Mouse (Mus musculus) left cerebral cortex, postnatal 14 days (tissue): ENCODE measurements around the gene Olfr1412. TPM values are rescaled to one million over a fixed set of nuclear protein-coding genes. Genes with fewer than 3 reads are reported as not detected.
A peak's percentile ranks its signal among the peaks of the same experiment; 100 is the strongest.

Source experiments
- DNase-seq, 2 experiments: peaks; one replicate each; pipeline ENCODE4 v3.0.0; 2021 to 2022; ENCODE audit warnings: low spot score in 2 of 2, mixed read lengths in 1 of 2
- intact Hi-C: fragments of 180-260 bp; cut with DNase I; formaldehyde crosslinking; loops from one replicate; pipeline ENCODE4 v1.15.1; 2025
- long read RNA-seq, 2 experiments: library from polyadenylated mRNA; stranded (forward); transcript quantifications; one replicate each; pipeline ENCODE4 v2.0.0; 2021
- total RNA-seq, 2 experiments: library from RNA; stranded (reverse); gene quantifications; 2 replicates each; pipeline ENCODE4 v1.2.3; 2021

Olfr1412 gene
- not detected for total RNA-seq
- long read RNA-seq, experiment 1 = 0 reads
- long read RNA-seq, experiment 2 = 0 reads

GRCm38 (mm10) chr1:92585479-92585878, at the start of gene Olfr1412:
Gene Olfr1412, plus strand, starts transcription at chr1:92585779.
- no peak for DNase-seq
- intact Hi-C loops = no loop called here

DNA sequence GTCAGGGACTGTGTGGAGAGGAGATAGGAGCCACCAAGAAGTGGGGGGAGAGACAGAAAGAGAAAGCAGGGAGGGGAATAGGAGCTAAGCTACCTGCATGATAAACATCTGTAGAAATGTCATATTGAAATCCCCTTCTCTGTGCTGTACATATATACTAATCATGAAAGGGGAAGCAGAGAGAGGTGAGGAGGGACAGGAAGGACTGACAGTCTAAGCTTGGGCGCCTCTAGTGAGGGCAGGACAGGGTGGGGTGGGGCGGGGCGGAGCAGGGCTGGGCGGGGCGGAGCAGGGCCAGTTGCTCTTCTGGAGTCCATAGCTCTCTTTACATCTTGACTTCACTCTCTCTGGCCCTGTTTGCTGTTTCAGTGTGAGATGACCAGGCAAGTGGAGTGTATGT, 48.6 kb upstream of the Olfr1412 start:
- DNase-seq = no peak
- intact Hi-C loops = no loop called here

- intact Hi-C loops = no loop called here
- DNase-seq = peak in 1 of 2 experiments; percentile 13
Observed at GRCm38 (mm10) chr1:92539071-92539470, 46.5 kb upstream of the Olfr1412 start.

DNA sequence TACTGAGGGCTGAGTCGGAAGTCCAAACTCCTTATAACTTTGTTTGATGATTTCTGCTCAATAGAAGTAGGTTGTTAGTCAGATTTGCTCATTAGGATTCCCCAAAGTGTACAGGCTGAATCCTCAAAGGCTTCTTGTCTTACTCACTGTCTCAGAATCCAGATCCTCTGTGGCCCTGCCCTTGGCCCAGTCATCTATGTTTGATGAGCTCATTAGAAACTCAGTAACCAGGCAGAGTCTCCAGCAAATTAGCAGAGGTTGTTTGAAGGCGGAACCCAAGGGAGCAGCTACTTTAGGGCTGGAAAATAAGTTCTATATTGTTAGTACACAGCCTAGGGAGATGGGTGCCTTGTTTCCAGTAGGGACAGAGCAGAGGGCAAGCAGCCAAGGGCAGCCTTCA, 39.6 kb upstream of the Olfr1412 start:
- intact Hi-C loops = no loop called here
- DNase-seq = no peak

GRCm38 (mm10) chr1:92571022-92571421, 14.6 kb upstream of the Olfr1412 start, which contains the start of gene Olfr1413:
Gene Olfr1413, plus strand, starts transcription at chr1:92571322.
- no peak for DNase-seq
- intact Hi-C loops = no loop called here

- intact Hi-C loops = no loop called here
- no peak for DNase-seq
Observed at GRCm38 (mm10) chr1:92594111-92594510, 8.5 kb downstream of the Olfr1412 start, which contains the start of gene Olfr1411. Gene Olfr1411, plus strand, starts transcription at chr1:92594411.

DNA sequence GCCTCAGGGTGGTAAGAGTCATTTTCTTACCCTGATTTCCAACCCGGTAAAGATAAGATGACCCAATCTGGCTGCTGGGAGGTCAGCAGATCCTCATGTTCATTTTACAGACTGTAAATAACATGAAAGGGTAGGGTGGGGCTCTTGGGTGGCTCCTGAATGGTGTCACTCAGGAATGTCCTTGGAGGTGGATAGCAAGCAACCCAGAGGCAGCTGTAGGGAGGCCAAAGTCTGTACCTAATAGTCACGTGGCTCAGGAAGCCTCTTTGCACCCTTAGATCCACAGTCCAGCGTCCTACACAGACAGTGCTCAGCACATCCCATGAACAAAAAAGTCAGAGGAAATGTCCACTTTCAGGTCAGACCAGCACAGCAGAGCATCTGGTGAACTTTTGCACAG, 10.4 kb downstream of the Olfr1412 start:
- no peak for DNase-seq
- intact Hi-C loops = no loop called here

GRCm38 (mm10) chr1:92605482-92605881, 19.9 kb downstream of the Olfr1412 start, which contains the start of gene Olfr1410:
Gene Olfr1410, plus strand, starts transcription at chr1:92605782.
- no peak for DNase-seq
- intact Hi-C loops = no loop called here

DNA sequence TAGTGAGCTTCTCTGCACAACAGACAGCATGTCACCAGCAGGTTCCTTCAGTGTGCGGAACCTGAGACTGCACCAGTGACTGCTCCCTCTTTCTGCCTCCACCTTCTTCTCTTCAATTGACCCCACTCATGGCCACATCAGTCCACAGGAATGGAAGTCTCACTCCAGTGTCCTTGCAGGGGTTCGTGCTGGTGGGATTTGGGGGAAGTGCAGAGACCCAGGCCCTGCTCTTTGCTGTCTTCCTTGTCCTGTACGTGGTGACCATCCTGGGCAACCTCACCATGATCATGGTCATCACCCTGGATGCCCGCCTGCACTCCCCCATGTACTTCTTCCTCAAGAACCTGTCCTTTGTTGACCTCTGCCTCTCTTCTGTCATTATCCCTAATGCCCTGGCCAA, 22.1 kb downstream of the Olfr1412 start:
- intact Hi-C loops = no loop called here

GRCm38 (mm10) chr1:92611008-92611407, 25.4 kb downstream of the Olfr1412 start:
- intact Hi-C loops = loop anchor here (1.0 to 10.0 kb wide), 2 partner anchors 90 to 224 kb away; partner anchors contain the start of gene Gpc1
- DNase-seq = peak; percentile 52 to 78

More for the DNA sequence above, 22.1 kb downstream of the Olfr1412 start:
- DNase-seq = no peak

DNA sequence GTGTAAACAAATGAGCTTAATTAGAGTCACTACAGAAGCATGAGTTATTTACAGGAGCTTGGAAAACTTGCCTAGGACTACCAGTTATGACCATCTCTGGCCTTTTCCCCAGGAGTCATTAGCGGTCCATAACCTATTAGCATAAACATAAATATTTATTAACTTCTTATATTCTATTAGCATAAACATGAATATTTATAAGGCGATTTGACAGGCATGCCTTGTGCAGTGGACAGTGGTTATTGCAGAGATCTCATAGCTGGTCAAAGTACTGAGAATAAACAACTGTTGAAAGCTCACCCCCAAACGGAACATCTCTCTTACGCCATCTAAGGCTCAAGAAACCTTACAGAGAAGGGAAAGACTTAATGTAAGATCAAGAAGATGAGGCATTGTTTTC, 27.6 kb downstream of the Olfr1412 start:
- DNase-seq = no peak
- intact Hi-C loops = loop anchor here (10.0 kb wide), 1 partner anchor 222 kb away; the partner anchor contains the start of gene Gpc1

GRCm38 (mm10) chr1:92614516-92614915, 28.9 kb downstream of the Olfr1412 start:
- DNase-seq = peak; percentile 37 to 65
- intact Hi-C loops = loop anchor here (10.0 kb wide), 1 partner anchor 220 kb away; the partner anchor contains the start of gene Gpc1

DNA sequence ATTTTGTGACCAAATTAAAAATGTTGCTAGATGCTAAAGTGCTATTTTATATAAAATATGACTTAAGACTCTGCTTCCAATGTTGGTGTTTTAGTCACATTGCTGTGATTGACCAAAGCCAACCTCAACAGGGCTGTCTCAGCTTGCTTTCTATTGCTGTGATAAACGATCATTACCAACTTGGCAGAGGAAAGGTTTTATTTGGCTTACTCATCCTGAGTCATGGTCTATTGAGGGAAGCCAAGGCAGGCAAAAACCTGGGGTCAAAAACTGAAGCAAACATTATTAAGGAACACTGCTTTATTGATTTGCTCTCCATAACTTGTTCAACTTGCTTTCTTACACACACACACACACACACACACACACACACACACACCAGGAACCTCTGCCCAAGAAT, 30.5 kb downstream of the Olfr1412 start:
- intact Hi-C loops = loop anchor here (1.0 to 10.0 kb wide), 2 partner anchors 31 to 219 kb away; partner anchors contain the start of gene Gpc1

GRCm38 (mm10) chr1:92617488-92617887, 31.9 kb downstream of the Olfr1412 start, which contains the start of gene Olfr12:
Gene Olfr12, plus strand, starts transcription at chr1:92617788.
- intact Hi-C loops = loop anchor here (10.0 kb wide), 1 partner anchor 217 kb away; the partner anchor contains the start of gene Gpc1
- DNase-seq = no peak

More for the DNA sequence above, 30.5 kb downstream of the Olfr1412 start:
- no peak for DNase-seq

GRCm38 (mm10) chr1:92618360-92618759, 32.8 kb downstream of the Olfr1412 start:
- intact Hi-C loops = loop anchor here (10.0 kb wide), 1 partner anchor 216 kb away; the partner anchor contains the start of gene Gpc1
- DNase-seq = no peak

DNA sequence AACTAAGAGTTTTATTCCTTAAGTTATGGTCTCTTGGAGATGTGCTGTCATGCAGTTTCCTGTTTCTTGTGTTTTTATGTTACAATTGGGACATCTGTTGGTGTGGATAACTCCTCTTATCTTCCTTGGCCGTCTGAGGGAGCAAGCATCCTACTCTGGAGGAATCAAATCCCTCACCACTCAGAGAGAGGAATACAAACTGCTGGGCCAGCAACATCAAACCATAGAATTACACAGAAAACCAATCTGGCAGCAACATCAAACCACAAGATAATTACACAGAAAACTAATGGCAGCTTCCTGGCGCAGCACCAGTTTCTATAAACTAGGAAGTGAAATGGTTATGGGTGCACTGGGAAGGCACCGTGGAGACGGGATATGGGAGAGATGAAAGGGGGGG, 42.6 kb downstream of the Olfr1412 start:
- no peak for DNase-seq

DNA sequence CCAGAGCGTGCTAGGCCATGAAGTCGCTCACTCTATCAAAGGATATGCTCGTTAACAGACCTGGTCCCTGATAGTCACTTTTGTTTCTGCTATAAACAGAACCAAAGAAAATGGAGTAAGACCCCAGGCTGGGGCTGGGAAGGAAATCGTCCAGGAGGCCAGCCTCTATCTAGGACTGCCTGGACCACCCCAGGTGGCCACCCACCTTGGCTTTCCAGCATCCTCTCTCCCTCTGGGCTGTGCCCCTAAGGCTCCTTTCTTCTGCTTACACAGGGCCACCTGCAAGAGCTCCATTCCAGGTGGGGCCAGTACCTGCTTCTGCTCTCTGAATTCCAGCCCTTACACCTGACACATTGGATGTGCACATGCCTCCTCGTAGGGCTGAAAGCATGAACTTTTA, 46.6 kb downstream of the Olfr1412 start:
- intact Hi-C loops = no loop called here
- no peak for DNase-seq

More for the DNA sequence above, 42.6 kb downstream of the Olfr1412 start:
- intact Hi-C loops = no loop called here

- intact Hi-C loops = no loop called here
- DNase-seq = no peak
Observed at GRCm38 (mm10) chr1:92632948-92633347, 47.4 kb downstream of the Olfr1412 start.

- intact Hi-C loops = no loop called here
- no peak for DNase-seq
Observed at GRCm38 (mm10) chr1:92633726-92634125, 48.1 kb downstream of the Olfr1412 start.

DNA sequence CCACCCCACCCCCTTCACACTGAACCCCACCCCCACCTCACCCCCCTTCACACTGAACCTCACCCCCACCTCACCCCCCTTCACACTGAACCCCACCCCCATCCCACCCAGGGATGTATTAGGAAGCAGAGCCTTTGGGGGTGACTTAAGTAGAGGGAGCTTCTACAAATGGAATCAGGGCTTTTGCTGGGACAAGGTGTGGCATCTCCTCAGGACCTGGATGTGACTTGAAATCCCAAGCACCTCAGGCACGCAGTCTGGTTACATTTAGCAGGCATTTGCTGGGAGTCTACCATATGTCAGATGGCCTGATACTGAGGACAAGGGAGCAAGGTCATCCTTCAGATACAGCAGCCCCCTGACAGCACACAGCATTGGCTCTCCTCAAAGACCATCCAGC, 49.0 kb downstream of the Olfr1412 start:
- DNase-seq = no peak
- intact Hi-C loops = no loop called here

DNA sequence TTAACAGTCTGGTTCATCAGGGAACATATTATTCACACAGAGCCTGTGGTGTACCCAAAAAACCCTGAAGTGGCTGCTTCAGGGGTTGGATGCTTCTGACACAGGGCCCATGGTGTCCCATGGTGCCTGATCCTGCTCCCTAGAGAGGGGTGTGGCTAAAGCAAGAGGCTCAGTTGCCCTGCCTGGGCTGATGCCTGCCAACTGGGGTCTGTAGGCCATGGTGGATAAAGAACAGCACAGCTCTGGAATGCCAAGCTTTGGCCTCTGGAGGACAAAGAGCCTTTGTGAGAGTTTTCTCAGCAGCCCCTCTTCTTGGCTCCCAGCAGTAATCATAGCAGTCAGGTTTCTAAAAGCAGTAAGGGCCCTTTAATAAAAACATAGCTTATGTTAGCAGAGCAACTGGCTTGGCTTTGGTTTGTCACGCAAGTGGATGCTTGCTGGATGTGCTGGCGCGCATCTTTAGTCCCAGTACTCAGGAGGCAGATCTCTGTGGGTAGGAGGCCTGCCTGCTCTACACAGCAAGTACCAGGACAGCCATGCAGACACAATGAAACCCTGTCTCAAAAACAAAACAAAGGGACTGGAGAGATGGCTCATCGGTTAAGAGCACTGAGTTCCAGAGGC, 49.5 kb downstream of the Olfr1412 start:
- DNase-seq = no peak
- intact Hi-C loops = no loop called here
